ENCODE assay signal across 20 mouse cellular contexts in the genomic region with DNA sequence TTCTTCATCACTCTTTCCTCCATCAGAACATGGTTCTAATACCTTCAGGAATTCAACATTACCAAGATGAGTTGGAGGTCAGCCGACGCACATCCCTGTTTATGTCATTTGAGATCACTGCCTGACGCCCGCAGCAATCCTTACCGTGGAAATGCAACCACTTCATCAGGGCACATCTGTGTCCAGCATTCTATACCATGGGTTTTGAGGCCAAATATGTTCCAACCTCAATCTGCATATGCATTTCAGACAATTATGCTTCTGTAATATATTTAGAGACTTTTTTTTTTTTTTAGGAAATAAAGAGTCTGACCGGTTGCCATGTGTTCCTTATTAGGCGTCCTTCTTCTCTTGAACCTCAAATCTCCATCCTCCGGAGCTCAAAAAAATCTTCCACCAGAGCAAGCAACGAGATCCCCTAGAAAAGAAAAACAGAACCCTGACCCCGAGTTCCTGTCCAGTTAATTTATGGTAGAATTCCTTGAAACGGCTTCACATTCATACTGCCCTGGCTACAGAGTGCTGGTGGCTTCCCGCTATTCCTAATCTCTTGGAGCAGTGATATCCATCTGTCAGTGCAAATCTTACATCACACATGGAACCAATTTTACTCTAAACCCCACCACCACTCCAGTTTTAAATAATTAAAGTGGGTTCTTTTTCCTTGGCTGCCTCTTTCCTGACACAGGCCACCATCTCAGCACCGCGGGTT. TPM values are rescaled to one million over a fixed set of nuclear protein-coding genes. Genes with fewer than 3 reads are reported as not detected.
DNase-seq lines count a peak whose midpoint lies in the region; ATAC-seq and TF ChIP-seq lines count a peak whose summit lies in the region.
"Had no signal": no experiment of that assay in that cellular context is flagged by ENCODE, and none has a peak within 500 bp of the region (broad histone marks: within the 10 kb centered on the region; RNA-seq: fewer than 3 reads in every experiment).

No protein-coding gene starts in this region.

- peak overlapping the region; percentile 57; the same call in 1 of the 2 replicates for H3K27ac ChIP-seq in forebrain, embryonic 10.5 days
- H3K27ac ChIP-seq in forebrain, postnatal 0 days (ENCODE audit: low read depth, low read length) = no peak overlapping the region
- peak overlapping the region; percentile 36; the same call in 1 of the 2 replicates for H3K27ac ChIP-seq in kidney, postnatal 0 days
- peak overlapping the region; percentile 79 for H3K27ac ChIP-seq in embryonic facial prominence, embryonic 13.5 days
- H3K27ac ChIP-seq: forebrain, embryonic 13.5 days; gastrocnemius, adult 2 months; heart, adult 2 months; intestine, embryonic 15.5 days; liver, embryonic 15.5 days had no signal

- H3K4me2 ChIP-seq in forebrain, postnatal 0 days (ENCODE audit: low read depth) = no peak overlapping the region
- H3K4me2 ChIP-seq in kidney, postnatal 0 days (ENCODE audit: low read length) = no peak overlapping the region
- H3K4me2 ChIP-seq in embryonic facial prominence, embryonic 13.5 days = peak overlapping the region; percentile 40
- H3K4me2 ChIP-seq: forebrain, embryonic 13.5 days; intestine, embryonic 15.5 days; liver, embryonic 15.5 days had no signal

- ATAC-seq in forebrain, postnatal 0 days = no peak
- ATAC-seq in kidney, postnatal 0 days (replicated peaks; ENCODE audit: low FRiP score, low read depth) = no peak
- peak; percentile 67; the same call in 1 of the 2 replicates for ATAC-seq in embryonic facial prominence, embryonic 13.5 days (ENCODE audit: insufficient number of reproducible peaks, insufficient read depth, low FRiP score, low TSS enrichment, low read depth)
- ATAC-seq: forebrain, embryonic 13.5 days; intestine, embryonic 15.5 days had no signal

- no peak overlapping the region for H3K9ac ChIP-seq in forebrain, postnatal 0 days
- no peak overlapping the region for H3K9ac ChIP-seq in kidney, postnatal 0 days (ENCODE audit: low read depth, low read length)
- H3K9ac ChIP-seq in embryonic facial prominence, embryonic 13.5 days = no peak overlapping the region
- H3K9ac ChIP-seq: forebrain, embryonic 13.5 days; intestine, embryonic 15.5 days; liver, embryonic 15.5 days had no signal

- no peaks in the 10 kb centered on the region for H3K27me3 ChIP-seq in forebrain, embryonic 10.5 days (ENCODE audit: poor library complexity, severe bottlenecking)
- H3K27me3 ChIP-seq in forebrain, postnatal 0 days (ENCODE audit: insufficient read depth, low read length) = no peaks in the 10 kb centered on the region
- H3K27me3 ChIP-seq in kidney, postnatal 0 days (ENCODE audit: insufficient read depth, low read length) = no peaks in the 10 kb centered on the region
- no peaks in the 10 kb centered on the region for H3K27me3 ChIP-seq in embryonic facial prominence, embryonic 13.5 days
- H3K27me3 ChIP-seq: forebrain, embryonic 13.5 days; intestine, embryonic 15.5 days; liver, embryonic 15.5 days had no signal

- no peak overlapping the region for H3K4me3 ChIP-seq in forebrain, embryonic 10.5 days
- no peak overlapping the region for H3K4me3 ChIP-seq in forebrain, postnatal 0 days (ENCODE audit: low read depth, low read length)
- no peak overlapping the region for H3K4me3 ChIP-seq in kidney, postnatal 0 days (replicated peaks; ENCODE audit: low read depth, low read length)
- no peak overlapping the region for H3K4me3 ChIP-seq in embryonic facial prominence, embryonic 13.5 days
- H3K4me3 ChIP-seq: forebrain, embryonic 13.5 days; gastrocnemius, adult 2 months; heart, adult 2 months; intestine, embryonic 15.5 days; liver, embryonic 15.5 days had no signal

- no peak for DNase-seq in forebrain, embryonic 10.5 days (ENCODE audit: extremely low spot score, low spot score)
- no peak for DNase-seq in forebrain, postnatal 0 days
- peak; percentile 79 for DNase-seq in kidney, postnatal 0 days (ENCODE audit: low spot score)
- no peak for DNase-seq in kidney, postnatal 25 days
- peak; percentile 75 for DNase-seq in mesoderm, embryonic 11.5 days (ENCODE audit: low read depth, low spot score)
- no peak for DNase-seq in frontal cortex, postnatal 36 days (ENCODE audit: low spot score in 2 of 2)
- no peak for DNase-seq in c-Kit-positive CD71-positive TER-119-positive erythroid progenitor cells, embryonic 14.5 days (ENCODE audit: low spot score)
- DNase-seq: cerebellum, postnatal 36 days; gastrocnemius, adult 2 months; heart, adult 2 months; layer of hippocampus, adult 9-11 months; lung, postnatal 36 days; thymus, postnatal 25 days had no signal

- WGBS in forebrain, embryonic 10.5 days = 68% methylated on average over 14 of the region's 14 CpGs
- 87% methylated on average over 14 of the region's 14 CpGs for WGBS in forebrain, postnatal 0 days
- WGBS in kidney, postnatal 0 days = 21% methylated on average over 14 of the region's 14 CpGs
- WGBS in embryonic facial prominence, embryonic 13.5 days = 25% methylated on average over 14 of the region's 14 CpGs

- TF ChIP-seq CTCF in forebrain, postnatal 0 days (IDR thresholded peaks at IDR 0.05; ENCODE audit: low read depth) = no peak
- no peak for TF ChIP-seq CTCF in kidney, postnatal 0 days (IDR thresholded peaks at IDR 0.05; ENCODE audit: low read depth)

- no peaks in the 10 kb centered on the region for H3K4me1 ChIP-seq in forebrain, embryonic 10.5 days
- no peaks in the 10 kb centered on the region for H3K4me1 ChIP-seq in forebrain, postnatal 0 days (ENCODE audit: insufficient read depth)
- no peaks in the 10 kb centered on the region for H3K4me1 ChIP-seq in kidney, postnatal 0 days (replicated peaks; ENCODE audit: insufficient read depth, low read length)
- H3K4me1 ChIP-seq in embryonic facial prominence, embryonic 13.5 days = peaks cover 22% of the 10 kb centered on the region
- H3K4me1 ChIP-seq: forebrain, embryonic 13.5 days; intestine, embryonic 15.5 days; liver, embryonic 15.5 days had no signal

- no peaks in the 10 kb centered on the region for H3K9me3 ChIP-seq in forebrain, embryonic 10.5 days
- H3K9me3 ChIP-seq in forebrain, postnatal 0 days (ENCODE audit: low read length) = no peaks in the 10 kb centered on the region
- H3K9me3 ChIP-seq in kidney, postnatal 0 days (replicated peaks; ENCODE audit: low read length) = no peaks in the 10 kb centered on the region
- H3K9me3 ChIP-seq in embryonic facial prominence, embryonic 13.5 days = no peaks in the 10 kb centered on the region
- H3K9me3 ChIP-seq: forebrain, embryonic 13.5 days; intestine, embryonic 15.5 days; liver, embryonic 15.5 days had no signal

- H3K36me3 ChIP-seq in forebrain, embryonic 10.5 days (replicated peaks) = no peaks in the 10 kb centered on the region
- H3K36me3 ChIP-seq in forebrain, postnatal 0 days (ENCODE audit: insufficient read depth) = no peaks in the 10 kb centered on the region
- H3K36me3 ChIP-seq in kidney, postnatal 0 days (ENCODE audit: insufficient read depth, low read length) = no peaks in the 10 kb centered on the region
- H3K36me3 ChIP-seq in embryonic facial prominence, embryonic 13.5 days = no peaks in the 10 kb centered on the region
- H3K36me3 ChIP-seq: intestine, embryonic 15.5 days; liver, embryonic 15.5 days had no signal

RNA-seq across cellular contexts. Expression of gene Oxgr1, which starts 47.6 kb away (rescaled TPM):
- polyA plus RNA-seq in forebrain, embryonic 10.5 days (2016; fragmentation: Nextera tagmentation; extraction: Ambion mirVana) = not detected in 2 replicates
- total RNA-seq in forebrain, postnatal 0 days (2014; rRNA removed) = 0.15 and 0.24 TPM in 2 replicates
- 0.07 and 0.10 TPM in 2 replicates for polyA plus RNA-seq in forebrain, postnatal 0 days (2015; fragmentation: Nextera tagmentation; extraction: Ambion mirVana)
- 9.3 and 9.9 TPM in 2 replicates for polyA plus RNA-seq in kidney, postnatal 0 days (2015; fragmentation: Nextera tagmentation; extraction: Ambion mirVana)
- polyA plus RNA-seq in embryonic facial prominence, embryonic 13.5 days (2015; fragmentation: Nextera tagmentation; extraction: Ambion mirVana) = not detected in 2 replicates
- total RNA-seq: gastrocnemius, adult 2 months; heart, adult 2 months; heart, postnatal 25 days had no signal
- polyA plus RNA-seq: forebrain, embryonic 13.5 days; heart, adult 2 months; liver, embryonic 15.5 days; neural tube, embryonic 14.5 days; stomach, embryonic 16.5 days had no signal

Comparison
In these comparisons a context has a peak if more than half of its experiments do, and no peak if none do; other contexts are left out.
1. DNase-seq: peak in kidney, postnatal 0 days (single experiment) and mesoderm, embryonic 11.5 days (single experiment); none in forebrain, embryonic 10.5 days (single experiment), forebrain, postnatal 0 days (single experiment), kidney, postnatal 25 days (0 of 2), frontal cortex, postnatal 36 days (0 of 2) and c-Kit-positive CD71-positive TER-119-positive erythroid progenitor cells, embryonic 14.5 days (single experiment).